Mouse (Mus musculus) hindbrain, embryonic 10.5 days (tissue): Measurements from ENCODE around the gene Ldlrad2. TPM values are rescaled to one million over a fixed set of nuclear protein-coding genes. Genes with fewer than 3 reads are reported as not detected.
"Not testable (repeated sequence)": the region's sequence is repeated elsewhere in the genome, so short reads cannot be mapped to it uniquely, and the experiment has no call there.

Experiments
- DNase-seq: peaks from one replicate; pipeline ENCODE4 v3.0.0-alpha.2; 2017; ENCODE audit warnings: low spot score
- H3K27ac ChIP-seq: fragments of 300-500 bp; sonication (generic); 2 replicates; pipeline ENCODE4 v1.5.1; 2016; ENCODE audit warnings: mild to moderate bottlenecking, moderate library complexity
- H3K27me3 ChIP-seq: fragments of 300-500 bp; sonication (generic); 2 replicates; pipeline ENCODE4 v1.6.1; 2016; ENCODE audit warnings: mild to moderate bottlenecking; ENCODE audit not compliant: poor library complexity, insufficient read depth, severe bottlenecking
- H3K36me3 ChIP-seq: fragments of 300-500 bp; sonication (generic); 2 replicates; pipeline ENCODE4 v1.6.1; 2016; ENCODE audit warnings: mild to moderate bottlenecking, moderate library complexity
- H3K4me1 ChIP-seq: fragments of 300-500 bp; sonication (generic); replicated peaks from 2 replicates; pipeline ENCODE4 v1.6.1; 2016; ENCODE audit warnings: mild to moderate bottlenecking
- H3K4me3 ChIP-seq: fragments of 300-500 bp; sonication (generic); 2 replicates; pipeline ENCODE4 v1.5.1; 2016; ENCODE audit warnings: mild to moderate bottlenecking, moderate library complexity
- H3K9me3 ChIP-seq: fragments of 300-500 bp; sonication (generic); 2 replicates; pipeline ENCODE4 v1.6.1; 2016; ENCODE audit warnings: mild to moderate bottlenecking, moderate library complexity
- WGBS: fragments of 180-500 bp; shearing (Covaris S2); methylation state at CpG from one replicate; pipeline ENCODE4 v1.1.7; 2016; 5-methylcytosine and 5-hydroxymethylcytosine counted together
- polyA plus RNA-seq: library from polyadenylated mRNA; unstranded; fragments of >200 nt; fragmentation: Nextera tagmentation; extraction: Ambion mirVana; gene quantifications from 2 replicates; pipeline ENCODE4 v1.2.1, GENCODE M21; 2016

The Ldlrad2 gene
- polyA plus RNA-seq, 1 experiment from 2014 or later = 1.3 TPM

DNA sequence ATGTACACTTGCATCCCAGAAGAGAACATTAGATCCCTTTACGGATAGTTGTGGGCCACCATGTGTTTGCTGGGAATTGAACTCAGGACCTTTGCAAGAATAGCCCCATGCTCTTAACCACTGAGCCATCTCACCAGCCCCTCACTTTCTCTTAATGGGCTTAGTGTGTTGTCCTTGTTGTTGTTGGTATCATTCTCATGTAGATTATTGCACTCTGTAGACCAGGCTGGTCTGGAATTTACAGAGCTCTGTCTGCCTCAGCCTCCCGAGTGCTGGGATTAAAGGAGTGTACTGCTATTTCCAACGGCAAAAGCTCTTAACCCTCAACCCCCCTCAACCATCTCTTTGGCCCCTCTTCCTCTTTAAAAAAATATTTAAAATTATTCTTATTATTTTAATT is 15.2 kb upstream of the Ldlrad2 start:
- H3K4me1 ChIP-seq = peaks cover 4% of the 10 kb centered on the region; the same call in 1 of the 2 replicates
- H3K27ac ChIP-seq = no peak overlapping the region
- no peaks in the 10 kb centered on the region for H3K9me3 ChIP-seq
- H3K36me3 ChIP-seq = no peaks in the 10 kb centered on the region
- no peak overlapping the region for H3K4me3 ChIP-seq
- 89% methylated on average over 3 of the region's 3 CpGs for WGBS
- DNase-seq = no peak
- H3K27me3 ChIP-seq = no peaks in the 10 kb centered on the region

- not testable (repeated sequence) for H3K4me1 ChIP-seq, H3K27me3 ChIP-seq, H3K4me3 ChIP-seq, H3K36me3 ChIP-seq, H3K27ac ChIP-seq, H3K9me3 ChIP-seq, DNase-seq
- WGBS = 91% methylated on average over 2 of the region's 3 CpGs
Observed at GRCm38 (mm10) chr4:137589095-137589494, 14.7 kb upstream of the Ldlrad2 start.

DNA sequence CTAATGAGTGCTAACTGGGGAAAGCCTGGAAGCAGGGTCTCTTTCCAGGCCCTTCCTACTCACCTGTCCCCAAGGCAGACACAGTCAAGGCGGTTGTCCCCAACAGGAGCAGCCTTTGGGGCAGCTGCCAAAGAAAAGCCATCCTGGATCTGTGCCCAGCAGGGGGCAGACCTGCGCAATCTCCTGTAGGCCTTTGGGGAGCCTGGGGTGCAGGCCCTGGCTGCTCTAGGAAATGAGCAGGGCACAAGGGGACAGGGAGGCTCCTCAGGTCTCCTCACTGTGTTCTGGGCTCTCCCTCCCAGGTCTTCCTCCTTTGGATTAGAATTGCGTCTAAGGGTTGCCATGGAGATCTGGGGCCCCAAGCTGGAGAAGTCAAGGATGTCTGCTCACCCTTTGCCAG is 7.4 kb upstream of the Ldlrad2 start:
- H3K4me3 ChIP-seq = no peak overlapping the region
- no peak overlapping the region; the same call in 1 of the 2 replicates for H3K27ac ChIP-seq
- H3K27me3 ChIP-seq = peaks cover 34% of the 10 kb centered on the region
- H3K9me3 ChIP-seq = no peaks in the 10 kb centered on the region
- H3K4me1 ChIP-seq = peaks cover 15% of the 10 kb centered on the region
- WGBS = 29% methylated on average over 3 of the region's 3 CpGs
- H3K36me3 ChIP-seq = no peaks in the 10 kb centered on the region
- DNase-seq = peak; percentile 15

DNA sequence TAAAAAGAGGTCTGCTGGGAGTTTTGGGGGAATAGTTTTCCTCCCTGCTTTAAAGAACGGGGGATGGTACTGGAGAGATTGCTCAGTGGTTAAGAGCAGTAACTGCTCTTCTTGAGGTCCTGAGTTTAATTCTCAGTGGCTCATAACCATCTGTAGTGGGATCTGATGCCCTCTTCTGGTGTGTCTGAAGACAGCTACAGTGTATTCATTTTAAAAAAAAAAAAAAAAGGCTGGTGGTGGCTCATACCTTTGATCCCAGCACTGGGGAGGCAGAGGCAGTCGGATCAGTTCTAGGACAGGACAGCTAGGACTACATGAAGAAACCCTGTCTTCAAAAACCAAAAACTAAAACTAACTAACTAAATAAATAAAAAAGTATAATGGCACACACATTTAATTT is 5.9 kb upstream of the Ldlrad2 start:
- H3K27me3 ChIP-seq = peaks cover 34% of the 10 kb centered on the region
- no peaks in the 10 kb centered on the region for H3K36me3 ChIP-seq
- H3K4me1 ChIP-seq = peaks cover 15% of the 10 kb centered on the region
- no peak for DNase-seq
- no peak overlapping the region for H3K27ac ChIP-seq
- no peak overlapping the region for H3K4me3 ChIP-seq
- WGBS = 72% methylated on average over 2 of the region's 2 CpGs
- H3K9me3 ChIP-seq = no peaks in the 10 kb centered on the region

DNA sequence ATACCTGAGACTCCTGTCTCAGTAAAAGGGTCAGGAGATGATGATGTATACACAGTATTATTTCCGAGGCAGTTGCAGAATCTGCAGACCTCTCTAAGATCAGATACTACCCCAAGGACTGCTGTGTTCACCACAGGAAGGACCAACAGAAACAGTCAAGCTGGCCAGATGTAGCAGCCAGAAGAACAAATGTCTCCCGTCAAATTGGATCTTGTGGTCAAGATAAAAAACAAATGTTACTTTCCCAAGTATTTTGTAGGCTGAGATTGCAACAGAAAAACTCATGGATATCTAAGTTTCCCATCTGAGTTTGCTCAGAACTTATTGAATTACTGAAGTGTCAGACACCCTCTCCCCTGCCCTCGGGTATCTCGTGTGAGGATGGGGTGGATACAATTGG is 5.4 kb upstream of the Ldlrad2 start:
- peaks cover 34% of the 10 kb centered on the region for H3K27me3 ChIP-seq
- no peak for DNase-seq
- no peak overlapping the region for H3K27ac ChIP-seq
- no peaks in the 10 kb centered on the region for H3K9me3 ChIP-seq
- H3K4me1 ChIP-seq = peaks cover 15% of the 10 kb centered on the region
- H3K36me3 ChIP-seq = no peaks in the 10 kb centered on the region
- 64% methylated on average over 4 of the region's 4 CpGs for WGBS
- H3K4me3 ChIP-seq = no peak overlapping the region

DNA sequence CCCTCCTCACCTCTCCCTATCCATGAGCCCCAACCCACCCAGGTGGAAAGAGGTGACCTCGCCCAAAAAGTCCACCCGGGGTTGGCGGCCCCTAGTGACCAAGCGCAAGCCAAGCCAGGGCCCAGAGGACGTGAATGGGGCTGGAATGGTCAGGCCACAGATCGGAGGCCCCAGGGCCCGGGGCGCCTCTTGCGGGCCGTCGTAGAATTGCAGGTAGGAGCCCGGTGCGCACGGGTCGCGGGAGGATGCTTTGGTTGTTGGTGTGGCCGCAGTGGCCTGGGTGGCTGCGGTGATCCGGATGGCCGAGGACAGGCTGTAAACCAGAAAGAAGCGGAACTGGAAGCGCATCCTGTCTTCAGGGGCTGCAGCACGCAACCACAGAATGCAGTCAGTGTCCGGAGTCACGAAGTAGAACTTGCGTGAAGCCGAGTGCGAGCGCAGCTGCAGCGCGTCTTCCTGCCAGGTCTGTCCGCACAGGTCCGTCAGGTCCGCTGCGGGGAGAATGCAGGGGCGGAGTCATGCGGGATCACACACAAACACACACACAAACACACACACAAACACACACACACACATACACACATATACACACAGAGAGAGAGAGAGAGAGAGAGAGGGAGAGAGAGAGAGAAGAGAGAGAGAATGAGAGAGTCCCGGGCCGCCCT is 3.9 kb upstream of the Ldlrad2 start:
- peak overlapping the region; percentile 48 for H3K4me3 ChIP-seq
- DNase-seq = peak; percentile 79
- WGBS = 4% methylated on average over 39 of the region's 39 CpGs

GRCm38 (mm10) chr4:137577486-137577885 is 3.1 kb upstream of the Ldlrad2 start:
- DNase-seq = no peak
- H3K36me3 ChIP-seq = no peaks in the 10 kb centered on the region
- no peak overlapping the region for H3K4me3 ChIP-seq
- no peak overlapping the region for H3K27ac ChIP-seq
- 96% methylated on average over 12 of the region's 12 CpGs for WGBS
- H3K9me3 ChIP-seq = no peaks in the 10 kb centered on the region
- H3K27me3 ChIP-seq = peaks cover 34% of the 10 kb centered on the region
- H3K4me1 ChIP-seq = peaks cover 15% of the 10 kb centered on the region

More for the DNA sequence above, 3.9 kb upstream of the Ldlrad2 start:
- Histone ChIP-seq H3K27ac (no peak overlapping the region), H3K4me1 (peaks cover 15% of the 10 kb centered on the region), H3K27me3 (peaks cover 34% of the 10 kb centered on the region), H3K9me3 (no peaks in the 10 kb centered on the region), H3K36me3 (no peaks in the 10 kb centered on the region)

DNA sequence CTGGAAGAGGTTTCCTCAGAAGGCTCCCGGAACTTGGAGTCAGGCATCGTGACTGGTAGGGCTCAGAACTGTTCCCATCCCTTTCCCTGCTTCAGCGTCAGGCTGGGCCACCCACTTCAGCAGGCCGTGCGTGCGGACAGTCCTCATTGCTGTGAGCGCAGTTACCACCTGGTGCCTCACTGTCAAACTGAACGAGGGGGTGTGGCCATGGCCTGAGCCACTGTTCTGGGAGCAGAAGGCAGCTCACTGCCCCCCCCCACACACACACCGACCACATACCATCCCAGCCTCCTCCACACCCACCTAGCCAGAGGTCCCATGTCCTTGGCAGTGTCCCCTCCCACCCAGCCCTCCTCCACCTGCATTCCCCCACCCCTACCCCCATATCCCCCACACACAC is 4.5 kb downstream of the Ldlrad2 start:
- WGBS = 89% methylated on average over 9 of the region's 9 CpGs
- H3K4me1 ChIP-seq = no peaks in the 10 kb centered on the region
- peaks cover 50% of the 10 kb centered on the region for H3K36me3 ChIP-seq
- no peaks in the 10 kb centered on the region for H3K27me3 ChIP-seq
- H3K4me3 ChIP-seq = no peak overlapping the region
- no peak for DNase-seq
- no peak overlapping the region for H3K27ac ChIP-seq
- H3K9me3 ChIP-seq = no peaks in the 10 kb centered on the region

DNA sequence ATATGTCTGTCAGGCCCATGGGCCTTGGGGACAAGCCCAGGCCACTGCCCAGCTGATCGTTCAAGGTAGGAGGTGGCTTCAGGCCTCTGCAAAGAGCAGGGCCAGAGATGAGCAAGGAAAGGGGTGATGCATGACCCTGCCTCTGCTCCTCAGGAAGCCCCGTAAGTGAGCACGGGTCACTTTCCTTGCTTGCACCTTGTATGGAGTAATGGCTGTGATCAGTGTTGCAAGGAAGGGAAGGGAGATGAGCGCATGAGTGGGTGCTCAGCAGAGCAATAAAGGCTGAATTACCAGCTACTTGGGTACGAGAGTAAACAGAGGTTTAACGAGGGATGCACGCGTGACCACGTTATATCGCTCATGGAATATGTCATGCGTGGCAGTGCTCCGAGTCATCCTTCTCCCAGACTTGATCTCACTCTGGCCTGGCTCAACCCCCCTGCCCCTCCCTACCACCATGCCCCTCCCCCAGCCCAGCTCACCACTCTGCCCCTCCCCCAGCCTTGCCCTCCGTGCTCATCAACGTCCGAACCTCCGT is 17.6 kb downstream of the Ldlrad2 start:
- Histone ChIP-seq H3K9me3 (no peaks in the 10 kb centered on the region), H3K36me3 (peaks cover 92% of the 10 kb centered on the region), H3K4me1 (no peaks in the 10 kb centered on the region), H3K4me3 (no peak overlapping the region), H3K27ac (no peak overlapping the region), H3K27me3 (no peaks in the 10 kb centered on the region)
- no peak for DNase-seq
- WGBS = 90% methylated on average over 16 of the region's 16 CpGs

- H3K9me3 ChIP-seq = no peaks in the 10 kb centered on the region
- H3K4me3 ChIP-seq = no peak overlapping the region
- H3K27ac ChIP-seq = no peak overlapping the region
- H3K36me3 ChIP-seq = peaks cover 95% of the 10 kb centered on the region
- no peaks in the 10 kb centered on the region for H3K4me1 ChIP-seq
- no peak for DNase-seq
- no peaks in the 10 kb centered on the region for H3K27me3 ChIP-seq
- WGBS = 96% methylated on average over 17 of the region's 17 CpGs
Observed at GRCm38 (mm10) chr4:137553466-137553865, 20.9 kb downstream of the Ldlrad2 start.

- H3K27ac ChIP-seq = no peak overlapping the region
- DNase-seq = peak; percentile 49
- no peaks in the 10 kb centered on the region for H3K27me3 ChIP-seq
- H3K9me3 ChIP-seq = no peaks in the 10 kb centered on the region
- H3K36me3 ChIP-seq = peaks cover 100% of the 10 kb centered on the region
- no peaks in the 10 kb centered on the region for H3K4me1 ChIP-seq
- no peak overlapping the region for H3K4me3 ChIP-seq
- 80% methylated on average over 5 of the region's 5 CpGs for WGBS
Observed at GRCm38 (mm10) chr4:137546003-137546525, 28.3 kb downstream of the Ldlrad2 start.

DNA sequence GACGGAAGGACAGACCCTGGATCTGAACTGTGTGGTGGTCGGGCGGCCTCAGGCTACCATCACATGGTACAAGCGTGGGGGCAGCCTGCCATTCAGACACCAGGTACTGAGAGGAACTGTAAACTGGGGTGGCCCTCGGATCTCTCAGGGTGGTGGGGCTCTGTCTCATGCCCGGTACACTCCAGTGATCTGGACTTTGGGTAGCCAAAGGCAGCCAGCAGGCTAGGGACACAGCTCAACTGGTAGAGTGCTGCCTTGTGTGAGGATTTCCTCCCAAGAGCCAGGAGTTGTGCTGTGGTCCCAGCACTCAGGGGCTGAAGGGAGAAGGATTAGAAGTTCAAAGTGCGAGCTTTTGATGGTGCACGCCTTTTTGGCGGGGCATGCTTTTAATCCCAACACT is 28.8 kb downstream of the Ldlrad2 start:
- Histone ChIP-seq H3K9me3 (no peaks in the 10 kb centered on the region), H3K4me3 (no peak overlapping the region), H3K27me3 (no peaks in the 10 kb centered on the region), H3K4me1 (no peaks in the 10 kb centered on the region), H3K27ac (no peak overlapping the region), H3K36me3 (peaks cover 100% of the 10 kb centered on the region)
- DNase-seq = no peak
- WGBS = 94% methylated on average over 9 of the region's 9 CpGs

GRCm38 (mm10) chr4:137542968-137543367 is 31.4 kb downstream of the Ldlrad2 start:
- Histone ChIP-seq H3K27ac (no peak overlapping the region), H3K9me3 (no peaks in the 10 kb centered on the region), H3K4me1 (no peaks in the 10 kb centered on the region), H3K4me3 (no peak overlapping the region), H3K27me3 (no peaks in the 10 kb centered on the region), H3K36me3 (peaks cover 100% of the 10 kb centered on the region)
- 94% methylated on average over 10 of the region's 10 CpGs for WGBS
- no peak for DNase-seq
